Mouse (Mus musculus): ENCODE data around the gene Zfp566. TPM values are rescaled to one million over a fixed set of nuclear protein-coding genes. Genes with fewer than 3 reads are reported as not detected.
"Not testable (repeated sequence)": the region's sequence is repeated elsewhere in the genome, so short reads cannot be mapped to it uniquely, and the experiment has no call there.

Gene Zfp566
- polyA plus RNA-seq (2012; ENCODE audit: insufficient read depth, low replicate concordance), result 0.37 TPM in 1 of 2 replicates, not detected in the other

GRCm38 (mm10) chr7:30090092-30090969 is at the start of gene Zfp566, which contains the start of gene Gm26920:
Gene Zfp566, minus strand, starts transcription at chr7:30090527.
Gene Gm26920, minus strand, starts transcription at chr7:30090410.
- H3K4me1 ChIP-seq, result peaks cover 50% of the 10 kb centered on the region

GRCm38 (mm10) chr7:30136826-30137225 is 46.5 kb upstream of the Zfp566 start:
- Histone ChIP-seq H3K27me3 (replicated peaks) (no peaks in the 10 kb centered on the region), H3K9me3 (peaks cover 78% of the 10 kb centered on the region), H3K4me3 (replicated peaks) (no peak overlapping the region), H3K4me1 (no peaks in the 10 kb centered on the region), H3K36me3 (replicated peaks; ENCODE audit: low read length) (peaks cover 81% of the 10 kb centered on the region)
- TF ChIP-seq GATA1 (IDR thresholded peaks at IDR 0.05; ENCODE audit: borderline replicate concordance, low read length), result no peak

More at GRCm38 (mm10) chr7:30090092-30090969, at the start of gene Zfp566, which contains the start of gene Gm26920:
- no peaks in the 10 kb centered on the region for H3K27me3 ChIP-seq (replicated peaks)
- TF ChIP-seq GATA1 (IDR thresholded peaks at IDR 0.05; ENCODE audit: borderline replicate concordance, low read length) (no peak), FLI1 (IDR thresholded peaks at IDR 0.05; ENCODE audit: low read length) (no peak)
- peaks cover 14% of the 10 kb centered on the region for H3K36me3 ChIP-seq (replicated peaks; ENCODE audit: low read length)
- 0 out of 2 replicates have a peak, but pooled peaks cover under 1% of the 10 kb centered on the region for H3K9me3 ChIP-seq
- H3K4me3 ChIP-seq (replicated peaks), result peak within 1 kb of the TSS; percentile 96

GRCm38 (mm10) chr7:30132396-30132795 is 42.1 kb upstream of the Zfp566 start:
- no peak overlapping the region for H3K4me3 ChIP-seq (replicated peaks)
- H3K27me3 ChIP-seq (replicated peaks), result no peaks in the 10 kb centered on the region
- peaks cover 40% of the 10 kb centered on the region for H3K9me3 ChIP-seq
- H3K4me1 ChIP-seq, result no peaks in the 10 kb centered on the region
- peaks cover 75% of the 10 kb centered on the region for H3K36me3 ChIP-seq (replicated peaks; ENCODE audit: low read length)
- TF ChIP-seq FLI1 (IDR thresholded peaks at IDR 0.05; ENCODE audit: low read length) (no peak), GATA1 (IDR thresholded peaks at IDR 0.05; ENCODE audit: borderline replicate concordance, low read length) (no peak)

GRCm38 (mm10) chr7:30129900-30130299 is 39.6 kb upstream of the Zfp566 start:
- Histone ChIP-seq H3K4me3 (replicated peaks) (no peak overlapping the region), H3K36me3 (replicated peaks; ENCODE audit: low read length) (peaks cover 61% of the 10 kb centered on the region)
- TF ChIP-seq FLI1 (IDR thresholded peaks at IDR 0.05; ENCODE audit: low read length), result no peak
- no peak for TF ChIP-seq GATA1 (IDR thresholded peaks at IDR 0.05; ENCODE audit: borderline replicate concordance, low read length)

GRCm38 (mm10) chr7:30122188-30122530 is 31.8 kb upstream of the Zfp566 start:
- Histone ChIP-seq H3K9me3 (peaks cover 9% of the 10 kb centered on the region), H3K4me3 (replicated peaks) (peak overlapping the region; percentile 96), H3K4me1 (peaks cover 15% of the 10 kb centered on the region), H3K27me3 (replicated peaks) (no peaks in the 10 kb centered on the region), H3K36me3 (replicated peaks; ENCODE audit: low read length) (peaks cover 3% of the 10 kb centered on the region)
- no peak for TF ChIP-seq FLI1 (IDR thresholded peaks at IDR 0.05; ENCODE audit: low read length)
- no peak for TF ChIP-seq GATA1 (IDR thresholded peaks at IDR 0.05; ENCODE audit: borderline replicate concordance, low read length)

More at GRCm38 (mm10) chr7:30129900-30130299, 39.6 kb upstream of the Zfp566 start:
- Histone ChIP-seq H3K9me3 (peaks cover 22% of the 10 kb centered on the region), H3K27me3 (replicated peaks) (no peaks in the 10 kb centered on the region), H3K4me1 (no peaks in the 10 kb centered on the region)

GRCm38 (mm10) chr7:30121308-30122187 is 31.2 kb upstream of the Zfp566 start, which contains the start of gene Zfp382:
Gene Zfp382, plus strand, starts transcription at chr7:30121942.
- peak within 1 kb of the TSS; percentile 96 for H3K4me3 ChIP-seq (replicated peaks)
- peaks cover 15% of the 10 kb centered on the region for H3K4me1 ChIP-seq
- H3K27me3 ChIP-seq (replicated peaks), result no peaks in the 10 kb centered on the region
- TF ChIP-seq GATA1 (IDR thresholded peaks at IDR 0.05; ENCODE audit: borderline replicate concordance, low read length) (no peak), FLI1 (IDR thresholded peaks at IDR 0.05; ENCODE audit: low read length) (no peak)
- H3K9me3 ChIP-seq, result peaks cover 10% of the 10 kb centered on the region
- peaks cover 3% of the 10 kb centered on the region for H3K36me3 ChIP-seq (replicated peaks; ENCODE audit: low read length)

GRCm38 (mm10) chr7:30117935-30118334 is 27.6 kb upstream of the Zfp566 start:
- H3K9me3 ChIP-seq, result peaks cover 45% of the 10 kb centered on the region
- not testable (repeated sequence) for H3K27me3 ChIP-seq (replicated peaks); H3K36me3 ChIP-seq (replicated peaks; ENCODE audit: low read length); H3K4me3 ChIP-seq (replicated peaks)
- peaks cover 15% of the 10 kb centered on the region for H3K4me1 ChIP-seq

- Histone ChIP-seq H3K27me3 (replicated peaks) (no peaks in the 10 kb centered on the region), H3K4me1 (peaks cover 1% of the 10 kb centered on the region), H3K4me3 (replicated peaks) (no peak overlapping the region), H3K9me3 (peaks cover 47% of the 10 kb centered on the region), H3K36me3 (replicated peaks; ENCODE audit: low read length) (no peaks in the 10 kb centered on the region)
- TF ChIP-seq FLI1 (IDR thresholded peaks at IDR 0.05; ENCODE audit: low read length), result no peak
- no peak for TF ChIP-seq GATA1 (IDR thresholded peaks at IDR 0.05; ENCODE audit: borderline replicate concordance, low read length)
Observed at GRCm38 (mm10) chr7:30116076-30116475, 25.7 kb upstream of the Zfp566 start.

GRCm38 (mm10) chr7:30099297-30099696 is 9.0 kb upstream of the Zfp566 start:
- Histone ChIP-seq H3K27me3 (replicated peaks) (no peaks in the 10 kb centered on the region), H3K4me1 (peaks cover 31% of the 10 kb centered on the region), H3K9me3 (peaks cover 17% of the 10 kb centered on the region), H3K4me3 (replicated peaks) (no peak overlapping the region), H3K36me3 (replicated peaks; ENCODE audit: low read length) (peaks cover 52% of the 10 kb centered on the region)
- TF ChIP-seq FLI1 (IDR thresholded peaks at IDR 0.05; ENCODE audit: low read length) (no peak), GATA1 (IDR thresholded peaks at IDR 0.05; ENCODE audit: borderline replicate concordance, low read length) (no peak)

All from megakaryocyte, embryonic 14.5 days (primary cell).